Mouse (Mus musculus): Measurements from ENCODE around the gene Ptgdr. TPM values are rescaled to one million over a fixed set of nuclear protein-coding genes. Genes with fewer than 3 reads are reported as not detected.
"Not testable (repeated sequence)": the region's sequence is repeated elsewhere in the genome, so short reads cannot be mapped to it uniquely, and the experiment has no call there.

The Ptgdr gene
- polyA plus RNA-seq, 1 experiment from 2014 or later, result 0.07 TPM

DNA sequence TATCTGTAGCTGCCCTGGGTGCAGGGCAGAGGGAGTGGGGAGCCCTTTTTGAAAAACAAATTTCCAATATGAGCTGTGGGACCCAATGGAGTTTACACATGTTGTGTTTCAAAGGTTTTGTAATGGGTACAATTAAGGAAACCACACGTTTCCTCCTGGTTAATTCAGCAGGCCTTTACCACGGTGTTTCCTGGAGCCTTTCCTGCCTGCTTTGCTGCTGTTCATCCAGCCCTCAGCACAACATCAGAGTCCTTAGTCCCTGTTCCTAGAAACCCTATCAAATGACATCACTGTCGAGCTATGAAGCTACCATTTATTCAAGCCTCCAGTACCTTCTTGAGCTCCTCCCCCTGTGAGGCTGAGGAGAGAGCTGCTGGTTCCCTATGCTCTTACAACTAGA lies 2.0 kb upstream of the Ptgdr start:
- ATAC-seq (ENCODE audit: insufficient number of reproducible peaks, low FRiP score, low TSS enrichment, low read depth) (no peak), DNase-seq (ENCODE audit: low spot score) (no peak)
- Histone ChIP-seq H3K4me2 (ENCODE audit: low read depth, severe bottlenecking) (no peak overlapping the region), H3K4me1 (ENCODE audit: control insufficient read depth, insufficient read depth, low read length) (0 out of 2 replicates have a peak, but pooled peaks cover 6% of the 10 kb centered on the region), H3K36me3 (ENCODE audit: control insufficient read depth, insufficient read depth, low read length) (no peaks in the 10 kb centered on the region), H3K27ac (replicated peaks; ENCODE audit: low read depth, low read length) (no peak overlapping the region), H3K9me3 (ENCODE audit: control insufficient read depth, low read length) (no peaks in the 10 kb centered on the region), H3K4me3 (ENCODE audit: low read depth, low read length) (no peak overlapping the region), H3K9ac (ENCODE audit: low read length) (no peak overlapping the region), H3K27me3 (ENCODE audit: control insufficient read depth, insufficient read depth, low read length) (peaks cover 18% of the 10 kb centered on the region)
- WGBS, result 36% methylated on average over 3 of the region's 3 CpGs

DNA sequence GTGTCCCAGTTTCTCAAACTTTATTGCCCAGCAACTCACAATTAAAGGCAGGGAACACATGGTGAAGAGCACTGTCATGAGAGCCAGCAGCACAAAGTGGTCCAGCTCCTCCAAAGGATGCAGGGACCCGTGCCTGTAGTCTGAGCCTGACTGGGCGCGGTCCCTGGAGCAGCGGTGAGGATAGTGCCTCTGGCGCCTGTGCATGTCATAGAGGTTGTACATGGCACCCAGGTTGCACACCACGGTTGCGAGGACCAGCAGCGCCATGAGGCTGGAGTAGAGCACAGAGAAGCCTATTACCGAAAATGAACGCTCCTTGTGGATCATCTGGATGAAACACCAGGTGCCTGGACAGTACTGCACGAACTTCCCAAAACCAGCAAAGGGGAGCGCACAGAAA lies 803 bp downstream of the Ptgdr start:
- no peaks in the 10 kb centered on the region for H3K9me3 ChIP-seq (ENCODE audit: control insufficient read depth, low read length)
- H3K36me3 ChIP-seq (ENCODE audit: control insufficient read depth, insufficient read depth, low read length), result no peaks in the 10 kb centered on the region
- peaks cover 18% of the 10 kb centered on the region for H3K27me3 ChIP-seq (ENCODE audit: control insufficient read depth, insufficient read depth, low read length)
- WGBS, result 11% methylated on average over 12 of the region's 12 CpGs
- H3K4me1 ChIP-seq (ENCODE audit: control insufficient read depth, insufficient read depth, low read length), result 0 out of 2 replicates have a peak, but pooled peaks cover 5% of the 10 kb centered on the region
- H3K27ac ChIP-seq (replicated peaks; ENCODE audit: low read depth, low read length), result no peak overlapping the region
- no peak for ATAC-seq (ENCODE audit: insufficient number of reproducible peaks, low FRiP score, low TSS enrichment, low read depth)
- DNase-seq (ENCODE audit: low spot score), result peak; percentile 28
- no peak overlapping the region for H3K9ac ChIP-seq (ENCODE audit: low read length)
- H3K4me2 ChIP-seq (ENCODE audit: low read depth, severe bottlenecking), result peak overlapping the region; percentile 58
- H3K4me3 ChIP-seq (ENCODE audit: low read depth, low read length), result no peak overlapping the region; the same call in 1 of the 2 replicates

- 5% methylated on average over 3 of the region's 3 CpGs for WGBS
- not testable (repeated sequence) for H3K36me3 ChIP-seq (ENCODE audit: control insufficient read depth, insufficient read depth, low read length); H3K9ac ChIP-seq (ENCODE audit: low read length); H3K4me1 ChIP-seq (ENCODE audit: control insufficient read depth, insufficient read depth, low read length); H3K27ac ChIP-seq (replicated peaks; ENCODE audit: low read depth, low read length); H3K4me3 ChIP-seq (ENCODE audit: low read depth, low read length); H3K4me2 ChIP-seq (ENCODE audit: low read depth, severe bottlenecking); H3K27me3 ChIP-seq (ENCODE audit: control insufficient read depth, insufficient read depth, low read length); H3K9me3 ChIP-seq (ENCODE audit: control insufficient read depth, low read length); DNase-seq (ENCODE audit: low spot score); ATAC-seq (ENCODE audit: insufficient number of reproducible peaks, low FRiP score, low TSS enrichment, low read depth)
Measured at GRCm38 (mm10) chr14:44850637-44851036, 8.5 kb downstream of the Ptgdr start.

DNA sequence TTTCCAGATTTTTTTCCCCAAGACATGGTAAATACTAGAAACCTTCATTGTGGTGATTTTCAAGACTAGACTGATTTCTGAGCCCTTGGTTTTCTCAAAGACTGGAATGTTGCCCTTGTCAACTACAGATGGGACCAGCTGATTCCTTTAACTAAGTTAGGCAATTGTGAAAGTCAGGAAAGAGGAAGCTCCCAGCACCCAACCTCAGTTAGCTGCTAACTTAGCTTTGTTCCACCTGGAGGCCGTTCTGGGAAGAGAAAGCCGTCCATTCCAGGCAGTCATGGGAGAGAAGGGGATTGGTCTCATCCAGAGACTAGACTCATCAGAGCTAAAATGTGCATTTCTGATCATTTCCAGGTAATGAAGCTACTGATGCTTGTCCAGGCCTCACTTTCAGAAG lies 11.4 kb downstream of the Ptgdr start:
- H3K4me3 ChIP-seq (ENCODE audit: low read depth, low read length), result no peak overlapping the region
- H3K4me1 ChIP-seq (ENCODE audit: control insufficient read depth, insufficient read depth, low read length), result no peaks in the 10 kb centered on the region
- H3K36me3 ChIP-seq (ENCODE audit: control insufficient read depth, insufficient read depth, low read length), result no peaks in the 10 kb centered on the region
- no peaks in the 10 kb centered on the region for H3K9me3 ChIP-seq (ENCODE audit: control insufficient read depth, low read length)
- H3K9ac ChIP-seq (ENCODE audit: low read length), result no peak overlapping the region
- DNase-seq (ENCODE audit: low spot score), result no peak
- H3K27me3 ChIP-seq (ENCODE audit: control insufficient read depth, insufficient read depth, low read length), result no peaks in the 10 kb centered on the region
- H3K4me2 ChIP-seq (ENCODE audit: low read depth, severe bottlenecking), result no peak overlapping the region
- no peak overlapping the region for H3K27ac ChIP-seq (replicated peaks; ENCODE audit: low read depth, low read length)
- ATAC-seq (ENCODE audit: insufficient number of reproducible peaks, low FRiP score, low TSS enrichment, low read depth), result no peak
- WGBS, result 86% methylated on average over 2 of the region's 2 CpGs

- H3K27me3 ChIP-seq (ENCODE audit: control insufficient read depth, insufficient read depth, low read length), result no peaks in the 10 kb centered on the region
- no peaks in the 10 kb centered on the region for H3K9me3 ChIP-seq (ENCODE audit: control insufficient read depth, low read length)
- no peak overlapping the region for H3K9ac ChIP-seq (ENCODE audit: low read length)
- ATAC-seq (ENCODE audit: insufficient number of reproducible peaks, low FRiP score, low TSS enrichment, low read depth) (no peak), DNase-seq (ENCODE audit: low spot score) (no peak)
- 82% methylated on average over 6 of the region's 6 CpGs for WGBS
- no peaks in the 10 kb centered on the region for H3K36me3 ChIP-seq (ENCODE audit: control insufficient read depth, insufficient read depth, low read length)
- no peaks in the 10 kb centered on the region for H3K4me1 ChIP-seq (ENCODE audit: control insufficient read depth, insufficient read depth, low read length)
- no peak overlapping the region for H3K4me3 ChIP-seq (ENCODE audit: low read depth, low read length)
- H3K4me2 ChIP-seq (ENCODE audit: low read depth, severe bottlenecking), result no peak overlapping the region
- no peak overlapping the region for H3K27ac ChIP-seq (replicated peaks; ENCODE audit: low read depth, low read length)
Measured at GRCm38 (mm10) chr14:44846558-44847263, 12.5 kb downstream of the Ptgdr start.

- H3K36me3 ChIP-seq (ENCODE audit: control insufficient read depth, insufficient read depth, low read length), result no peaks in the 10 kb centered on the region
- no peak overlapping the region for H3K4me3 ChIP-seq (ENCODE audit: low read depth, low read length)
- 0 out of 2 replicates have a peak overlapping the region, but pooled peaks have one; percentile 3 for H3K9ac ChIP-seq (ENCODE audit: low read length)
- no peaks in the 10 kb centered on the region for H3K4me1 ChIP-seq (ENCODE audit: control insufficient read depth, insufficient read depth, low read length)
- H3K9me3 ChIP-seq (ENCODE audit: control insufficient read depth, low read length), result no peaks in the 10 kb centered on the region
- no peak for ATAC-seq (ENCODE audit: insufficient number of reproducible peaks, low FRiP score, low TSS enrichment, low read depth)
- peak; percentile 37 for DNase-seq (ENCODE audit: low spot score)
- no peak overlapping the region for H3K27ac ChIP-seq (replicated peaks; ENCODE audit: low read depth, low read length)
- H3K27me3 ChIP-seq (ENCODE audit: control insufficient read depth, insufficient read depth, low read length), result no peaks in the 10 kb centered on the region
- peak overlapping the region; percentile 12; the same call in 1 of the 2 replicates for H3K4me2 ChIP-seq (ENCODE audit: low read depth, severe bottlenecking)
- 42% methylated on average over 15 of the region's 15 CpGs for WGBS
Measured at GRCm38 (mm10) chr14:44843768-44844755, 15.1 kb downstream of the Ptgdr start.

GRCm38 (mm10) chr14:44838685-44839084 lies 20.5 kb downstream of the Ptgdr start:
- Histone ChIP-seq H3K27me3 (ENCODE audit: control insufficient read depth, insufficient read depth, low read length) (no peaks in the 10 kb centered on the region), H3K27ac (replicated peaks; ENCODE audit: low read depth, low read length) (no peak overlapping the region), H3K9ac (ENCODE audit: low read length) (no peak overlapping the region), H3K9me3 (ENCODE audit: control insufficient read depth, low read length) (no peaks in the 10 kb centered on the region), H3K4me1 (ENCODE audit: control insufficient read depth, insufficient read depth, low read length) (no peaks in the 10 kb centered on the region), H3K36me3 (ENCODE audit: control insufficient read depth, insufficient read depth, low read length) (no peaks in the 10 kb centered on the region), H3K4me3 (ENCODE audit: low read depth, low read length) (no peak overlapping the region), H3K4me2 (ENCODE audit: low read depth, severe bottlenecking) (no peak overlapping the region)
- no peak for DNase-seq (ENCODE audit: low spot score)
- no peak for ATAC-seq (ENCODE audit: insufficient number of reproducible peaks, low FRiP score, low TSS enrichment, low read depth)
- 77% methylated on average over 1 of the region's 1 CpGs for WGBS

DNA sequence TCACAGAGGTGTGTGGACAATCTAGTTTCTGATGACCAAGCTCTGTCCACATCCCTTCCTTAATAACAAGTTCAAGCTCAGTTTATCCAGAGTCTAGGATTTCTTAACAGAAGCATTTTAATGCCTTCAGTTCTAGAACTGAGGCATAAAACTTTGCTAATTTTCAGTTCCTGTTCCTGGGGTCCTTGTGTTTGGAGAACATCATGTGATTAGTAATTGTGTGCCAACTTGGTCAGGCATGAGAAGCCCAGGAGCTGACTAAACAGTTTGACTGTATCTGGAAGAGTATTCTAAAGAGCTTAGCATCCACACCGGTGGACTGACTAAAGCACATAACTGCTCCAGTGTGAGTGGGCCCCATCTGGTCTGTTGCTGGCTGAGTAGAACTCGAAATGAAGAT lies 24.0 kb downstream of the Ptgdr start:
- Histone ChIP-seq H3K9me3 (ENCODE audit: control insufficient read depth, low read length) (no peaks in the 10 kb centered on the region), H3K4me2 (ENCODE audit: low read depth, severe bottlenecking) (no peak overlapping the region), H3K4me1 (ENCODE audit: control insufficient read depth, insufficient read depth, low read length) (no peaks in the 10 kb centered on the region), H3K27ac (replicated peaks; ENCODE audit: low read depth, low read length) (no peak overlapping the region), H3K36me3 (ENCODE audit: control insufficient read depth, insufficient read depth, low read length) (no peaks in the 10 kb centered on the region), H3K4me3 (ENCODE audit: low read depth, low read length) (no peak overlapping the region), H3K27me3 (ENCODE audit: control insufficient read depth, insufficient read depth, low read length) (no peaks in the 10 kb centered on the region), H3K9ac (ENCODE audit: low read length) (no peak overlapping the region)
- no peak for ATAC-seq (ENCODE audit: insufficient number of reproducible peaks, low FRiP score, low TSS enrichment, low read depth)
- no peak for DNase-seq (ENCODE audit: low spot score)
- WGBS, result 75% methylated on average over 2 of the region's 2 CpGs

Measured in limb, embryonic 11.5 days (tissue).